Mouse (Mus musculus): ENCODE data around the gene Zfand5. TPM values are rescaled to one million over a fixed set of nuclear protein-coding genes. Genes with fewer than 3 reads are reported as not detected.

Zfand5 gene
- polyA plus RNA-seq, 1 experiment from 2014 or later = 94.9 TPM

DNA sequence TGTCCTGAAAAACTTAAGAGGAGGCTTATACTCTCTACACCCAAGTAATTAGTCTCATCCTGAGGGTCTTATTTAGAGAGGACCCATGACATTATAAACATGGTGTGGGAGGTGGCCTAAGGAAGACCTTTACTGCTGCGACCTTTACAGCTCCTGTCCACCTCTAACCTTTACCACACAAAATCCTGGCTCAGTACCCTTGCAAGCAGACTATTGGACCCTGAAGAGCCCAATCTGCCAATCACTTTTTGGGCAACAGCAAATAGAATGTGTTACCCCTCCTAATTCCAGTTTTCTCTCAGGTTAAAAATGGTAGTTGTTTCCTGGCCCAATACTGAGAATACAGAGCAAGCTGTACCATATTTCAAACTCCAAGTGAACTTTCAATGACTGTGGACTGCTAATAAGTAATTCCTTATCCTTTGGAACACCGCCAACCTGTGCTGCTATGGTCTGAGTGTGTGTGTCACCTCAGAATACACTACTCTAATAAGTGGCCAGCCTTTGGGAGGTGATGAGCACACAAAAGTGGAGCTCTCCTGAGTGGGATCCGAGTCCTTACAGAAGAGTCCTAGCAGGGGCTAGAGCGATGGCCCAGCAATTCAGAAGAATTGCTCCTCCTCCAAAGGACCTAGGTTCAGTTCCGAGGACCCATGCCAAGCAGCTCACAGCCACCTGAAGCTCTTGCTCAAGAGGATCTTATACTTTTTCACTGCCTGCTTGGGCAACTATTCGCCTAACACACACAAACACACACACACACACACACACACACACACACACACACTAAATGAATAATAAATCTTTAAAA is 58.4 kb downstream of the Zfand5 start:
- no peaks in the 10 kb centered on the region for H3K9me3 ChIP-seq
- 81% methylated on average over 6 of the region's 6 CpGs for WGBS
- H3K27ac ChIP-seq = no peak overlapping the region
- no peaks in the 10 kb centered on the region for H3K27me3 ChIP-seq
- no peaks in the 10 kb centered on the region; the same call in 1 of the 2 replicates for H3K4me1 ChIP-seq
- no peak overlapping the region for H3K4me3 ChIP-seq
- H3K4me2 ChIP-seq (replicated peaks) = no peak overlapping the region
- no peaks in the 10 kb centered on the region for H3K36me3 ChIP-seq
- H3K9ac ChIP-seq = no peak overlapping the region
- ATAC-seq (ENCODE audit: low FRiP score, low read depth) = no peak

DNA sequence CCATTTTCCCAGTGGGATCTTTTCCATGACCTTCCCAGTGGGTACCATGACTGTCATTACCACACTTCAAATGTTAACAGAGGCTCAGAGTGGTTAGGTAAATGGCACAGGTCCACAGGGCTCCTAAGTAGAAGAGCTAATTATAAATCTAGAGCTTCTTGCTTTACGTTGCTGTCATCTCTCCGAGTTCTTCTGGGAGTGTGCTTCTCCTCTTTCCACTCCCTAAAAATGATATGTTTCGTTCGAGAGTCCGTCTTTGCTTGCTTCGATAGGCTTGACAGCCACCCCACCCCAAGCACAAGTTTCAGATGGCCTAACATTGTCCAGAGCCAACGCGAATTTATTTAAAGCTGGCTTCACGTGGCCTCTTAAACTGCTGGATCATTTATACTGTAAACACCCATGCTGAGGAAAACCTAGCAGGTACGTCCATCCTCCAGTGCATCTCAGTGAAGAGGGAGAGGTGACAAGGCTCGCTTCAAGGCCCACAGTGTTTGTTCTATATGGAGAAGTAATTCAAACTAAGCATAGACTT is 59.6 kb downstream of the Zfand5 start:
- Histone ChIP-seq H3K4me2 (replicated peaks) (no peak overlapping the region), H3K4me3 (no peak overlapping the region), H3K27me3 (no peaks in the 10 kb centered on the region), H3K9me3 (no peaks in the 10 kb centered on the region), H3K9ac (no peak overlapping the region), H3K27ac (no peak overlapping the region), H3K4me1 (no peaks in the 10 kb centered on the region; the same call in 1 of the 2 replicates), H3K36me3 (no peaks in the 10 kb centered on the region)
- 78% methylated on average over 11 of the region's 11 CpGs for WGBS
- ATAC-seq (ENCODE audit: low FRiP score, low read depth) = no peak

Other genes with a start within 250 kb of the Zfand5 start
- 0.09 TPM in 1 of 2 replicates, not detected in the other for gene Gda, start 201.2 kb downstream of the Zfand5 start, polyA plus RNA-seq (2015; fragmentation: Nextera tagmentation; extraction: Ambion mirVana)

Measured in limb, embryonic 13.5 days (tissue).